Mouse (Mus musculus): ENCODE results near the gene Fgfr2.

Fgfr2 gene

GRCm38 (mm10) chr7:130269124-130269867 lies 2853.9 kb downstream of the Fgfr2 start:
- no peak for DNase-seq (ENCODE audit: low read depth)

- no peak for DNase-seq (ENCODE audit: low read depth)
These were observed 2856.1 kb downstream of the Fgfr2 start for GRCm38 (mm10) chr7:130267099-130267498.

GRCm38 (mm10) chr7:130266166-130266490 lies 2857.0 kb downstream of the Fgfr2 start:
- no peak for DNase-seq (ENCODE audit: low read depth)

GRCm38 (mm10) chr7:130265319-130266165 lies 2857.6 kb downstream of the Fgfr2 start:
- DNase-seq (ENCODE audit: low read depth): no peak

GRCm38 (mm10) chr7:130264616-130265318 lies 2858.4 kb downstream of the Fgfr2 start:
- no peak for DNase-seq (ENCODE audit: low read depth)

GRCm38 (mm10) chr7:130263799-130264351 lies 2859.3 kb downstream of the Fgfr2 start:
- DNase-seq (ENCODE audit: low read depth): no peak

GRCm38 (mm10) chr7:130263233-130263594 lies 2859.9 kb downstream of the Fgfr2 start:
- no peak for DNase-seq (ENCODE audit: low read depth)

GRCm38 (mm10) chr7:130262528-130263232 lies 2860.5 kb downstream of the Fgfr2 start:
- peak; percentile 64 for DNase-seq (ENCODE audit: low read depth)

GRCm38 (mm10) chr7:130261684-130262527 lies 2861.2 kb downstream of the Fgfr2 start:
- DNase-seq (ENCODE audit: low read depth): no peak

- no peak for DNase-seq (ENCODE audit: low read depth)
These were observed 2862.1 kb downstream of the Fgfr2 start for GRCm38 (mm10) chr7:130260905-130261683.

- DNase-seq (ENCODE audit: low read depth): no peak
These were observed 2863.1 kb downstream of the Fgfr2 start for GRCm38 (mm10) chr7:130260060-130260459.

- no peak for DNase-seq (ENCODE audit: low read depth)
These were observed 2864.3 kb downstream of the Fgfr2 start for GRCm38 (mm10) chr7:130258704-130259295.

- DNase-seq (ENCODE audit: low read depth): no peak
These were observed 2865.0 kb downstream of the Fgfr2 start for GRCm38 (mm10) chr7:130257991-130258703.

- no peak for DNase-seq (ENCODE audit: low read depth)
These were observed 2869.9 kb downstream of the Fgfr2 start for GRCm38 (mm10) chr7:130253264-130253663.

- DNase-seq (ENCODE audit: low read depth): no peak
These were observed 2871.1 kb downstream of the Fgfr2 start for GRCm38 (mm10) chr7:130251936-130252523.

- no peak for DNase-seq (ENCODE audit: low read depth)
These were observed 2872.2 kb downstream of the Fgfr2 start for GRCm38 (mm10) chr7:130250994-130251393.

- DNase-seq (ENCODE audit: low read depth): no peak
These were observed 2874.7 kb downstream of the Fgfr2 start for GRCm38 (mm10) chr7:130248403-130248802.

GRCm38 (mm10) chr7:130247831-130248230 lies 2875.3 kb downstream of the Fgfr2 start:
- no peak for DNase-seq (ENCODE audit: low read depth)

GRCm38 (mm10) chr7:130246483-130246882 lies 2876.7 kb downstream of the Fgfr2 start:
- DNase-seq (ENCODE audit: low read depth): no peak

All from fibroblast of lung, adult 2 months (primary cell).